Mouse (Mus musculus) left cerebral cortex, postnatal 14 days (tissue): Measurements from ENCODE around the gene Tnfrsf19. TPM values are rescaled to one million over a fixed set of nuclear protein-coding genes. Genes with fewer than 3 reads are reported as not detected.

Experiments used
- DNase-seq, 2 experiments: peaks; one replicate each; pipeline ENCODE4 v3.0.0; 2021 to 2022; ENCODE audit warnings: low spot score in 2 of 2, mixed read lengths in 1 of 2
- intact Hi-C: fragments of 180-260 bp; cut with DNase I; formaldehyde crosslinking; loops from one replicate; pipeline ENCODE4 v1.15.1; 2025
- total RNA-seq, 2 experiments: library from RNA; stranded (reverse); gene quantifications; 2 replicates each; pipeline ENCODE4 v1.2.3; 2021

The Tnfrsf19 gene
- total RNA-seq, 2 experiments from 2014 or later: 80.7 to 82.4 TPM

GRCm38 (mm10) chr14:60982126-60982525 lies 64.2 kb downstream of the Tnfrsf19 start:
- DNase-seq: no peak
- intact Hi-C loops: no loop called here

DNA sequence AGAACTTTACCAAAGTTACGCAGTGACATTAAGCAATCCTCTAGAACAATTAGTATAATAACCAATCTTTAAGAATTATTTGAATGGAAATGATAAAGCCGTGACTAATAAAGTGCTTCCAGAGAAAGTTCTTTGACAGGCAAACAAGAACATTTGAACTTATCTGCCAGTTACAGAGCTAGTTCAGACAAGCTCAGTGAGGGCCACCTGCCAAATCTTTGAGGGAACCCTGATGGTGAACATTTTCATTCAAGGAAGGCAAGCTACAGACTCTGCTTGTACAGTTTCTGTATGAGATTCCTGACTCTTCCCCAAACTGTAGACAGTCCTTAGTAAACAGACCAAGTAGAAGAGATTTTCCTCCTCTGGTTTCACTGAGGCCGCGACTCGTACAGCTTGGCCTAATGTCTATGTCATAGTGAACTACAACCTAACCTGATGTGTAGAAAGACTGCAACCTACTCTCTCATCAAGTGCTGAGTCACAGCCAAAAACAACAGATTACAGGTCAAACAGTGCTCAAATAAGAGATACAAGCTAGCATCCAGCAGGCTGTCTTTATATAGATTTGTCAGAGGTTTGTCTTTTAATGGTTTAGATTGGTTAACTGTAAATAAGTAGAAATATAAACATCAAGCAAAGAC lies 65.9 kb downstream of the Tnfrsf19 start:
- intact Hi-C loops: no loop called here
- no peak for DNase-seq

GRCm38 (mm10) chr14:60978129-60978528 lies 68.2 kb downstream of the Tnfrsf19 start:
- no peak for DNase-seq
- intact Hi-C loops: no loop called here

GRCm38 (mm10) chr14:60976231-60976630 lies 70.1 kb downstream of the Tnfrsf19 start:
- intact Hi-C loops: no loop called here
- no peak for DNase-seq

DNA sequence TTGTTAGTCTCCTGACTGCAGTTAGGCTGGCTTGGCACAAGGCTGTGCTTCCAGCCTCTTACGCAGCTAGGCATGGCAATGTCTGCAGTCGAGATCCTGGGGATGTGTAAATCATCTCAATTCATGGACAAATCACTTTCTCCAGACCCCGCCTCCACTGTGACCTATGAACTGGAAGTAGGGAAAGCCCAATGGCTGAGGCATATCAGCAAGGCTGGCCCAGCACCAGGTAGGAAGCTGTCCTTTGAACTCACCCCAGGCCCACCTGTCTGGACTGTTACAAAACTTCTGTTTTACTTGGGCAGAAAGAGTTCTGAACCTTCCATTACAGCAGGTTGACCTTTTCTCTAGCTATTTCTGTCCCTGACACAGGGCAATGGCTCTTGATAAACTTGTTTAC lies 70.6 kb downstream of the Tnfrsf19 start:
- intact Hi-C loops: no loop called here

DNA sequence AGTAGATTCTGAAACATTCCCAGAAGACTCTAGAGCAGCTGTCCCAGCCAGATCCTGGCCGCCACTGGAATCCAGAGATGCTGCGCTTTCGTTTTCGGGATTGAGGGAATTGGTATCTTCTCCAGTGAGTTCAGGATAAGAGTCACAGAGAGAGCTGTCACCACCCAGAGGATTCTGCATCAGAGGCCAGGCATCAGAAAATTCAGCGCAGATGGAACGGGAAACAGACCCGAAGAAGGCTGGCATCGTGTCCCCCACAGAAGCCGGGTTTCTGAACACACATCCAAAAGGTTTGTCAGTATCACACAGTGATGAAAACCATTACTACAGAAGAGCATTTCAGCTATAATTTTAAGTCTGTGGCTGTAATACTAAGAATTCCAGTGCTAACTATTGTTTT lies 75.3 kb downstream of the Tnfrsf19 start:
- intact Hi-C loops: no loop called here
- DNase-seq: no peak

More for the DNA sequence above, 70.6 kb downstream of the Tnfrsf19 start:
- DNase-seq: no peak

GRCm38 (mm10) chr14:60966061-60966460 lies 80.2 kb downstream of the Tnfrsf19 start:
- intact Hi-C loops: no loop called here
- no peak for DNase-seq

- no peak for DNase-seq
- intact Hi-C loops: no loop called here
Measured at GRCm38 (mm10) chr14:60964016-60964810, 82.1 kb downstream of the Tnfrsf19 start.

DNA sequence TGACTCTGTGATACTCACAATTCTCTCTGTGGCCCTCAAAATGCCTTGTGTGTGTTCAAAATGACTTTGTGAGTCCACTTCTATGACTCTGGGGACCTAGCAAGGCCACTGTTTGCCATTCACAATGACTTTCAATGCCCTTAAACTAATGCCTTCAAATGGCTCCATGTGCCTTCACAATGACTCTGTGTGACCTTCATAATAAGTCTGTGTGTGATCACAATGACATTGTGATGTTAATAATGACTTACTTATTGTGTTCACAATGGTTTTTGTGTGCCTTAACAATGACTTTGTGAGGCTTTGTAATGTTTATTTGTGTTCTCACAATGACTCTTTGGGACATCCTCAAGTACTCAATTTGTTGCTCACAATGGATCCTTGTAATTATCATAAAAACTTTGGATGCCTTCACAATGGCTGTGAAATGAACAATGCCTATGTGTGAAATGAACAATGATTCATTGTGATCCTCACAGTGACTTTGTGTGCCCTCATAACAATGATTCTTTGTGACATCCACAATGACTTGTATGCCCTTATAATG lies 88.6 kb downstream of the Tnfrsf19 start:
- intact Hi-C loops: no loop called here
- no peak for DNase-seq

DNA sequence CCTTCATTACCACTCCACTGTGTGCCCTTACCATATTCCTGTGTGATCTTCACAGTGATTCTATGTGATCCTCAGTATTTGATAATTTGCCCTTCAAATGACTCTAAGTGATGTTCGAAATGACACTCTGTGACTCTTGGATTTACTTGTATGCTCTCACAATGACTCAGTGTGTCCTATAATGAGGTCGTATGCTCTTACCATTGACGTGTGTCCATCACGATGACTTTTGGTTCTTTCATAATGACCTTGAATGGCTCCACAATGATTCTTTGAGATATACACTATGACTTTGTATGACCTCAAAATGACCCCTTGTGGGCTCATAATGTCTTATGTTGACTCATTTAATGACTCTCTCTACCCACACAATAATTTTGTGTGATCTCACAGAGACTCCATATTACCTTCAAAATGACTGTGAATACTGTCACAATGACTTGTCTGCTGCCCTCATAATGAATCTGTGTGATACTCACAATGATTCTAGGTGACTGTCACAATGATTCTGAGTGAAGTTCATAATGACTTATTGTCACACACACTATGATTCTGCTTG lies 108.7 kb downstream of the Tnfrsf19 start:
- no peak for DNase-seq
- intact Hi-C loops: no loop called here

- no peak for DNase-seq
- intact Hi-C loops: no loop called here
Measured at GRCm38 (mm10) chr14:60935705-60936104, 110.6 kb downstream of the Tnfrsf19 start.

DNA sequence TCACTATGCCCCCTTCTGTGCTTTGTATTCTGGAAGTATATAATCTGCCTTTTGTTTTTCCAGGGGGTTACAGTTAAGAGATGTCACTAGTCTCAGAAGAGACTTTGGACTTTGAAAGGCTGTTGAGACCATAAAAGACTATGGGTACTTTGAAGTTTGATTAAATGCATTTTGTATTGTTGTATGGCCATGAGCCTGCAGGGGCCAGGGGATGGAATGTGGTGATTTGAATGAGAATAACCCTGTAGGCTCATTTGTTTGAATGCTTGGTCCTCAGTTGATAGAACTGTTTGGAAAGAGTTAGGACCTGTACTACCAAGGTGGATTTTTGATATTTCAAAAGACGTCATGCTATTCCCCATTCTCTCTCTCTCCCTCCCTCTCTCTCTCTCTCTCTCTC lies 120.3 kb downstream of the Tnfrsf19 start:
- intact Hi-C loops: no loop called here
- no peak for DNase-seq

DNA sequence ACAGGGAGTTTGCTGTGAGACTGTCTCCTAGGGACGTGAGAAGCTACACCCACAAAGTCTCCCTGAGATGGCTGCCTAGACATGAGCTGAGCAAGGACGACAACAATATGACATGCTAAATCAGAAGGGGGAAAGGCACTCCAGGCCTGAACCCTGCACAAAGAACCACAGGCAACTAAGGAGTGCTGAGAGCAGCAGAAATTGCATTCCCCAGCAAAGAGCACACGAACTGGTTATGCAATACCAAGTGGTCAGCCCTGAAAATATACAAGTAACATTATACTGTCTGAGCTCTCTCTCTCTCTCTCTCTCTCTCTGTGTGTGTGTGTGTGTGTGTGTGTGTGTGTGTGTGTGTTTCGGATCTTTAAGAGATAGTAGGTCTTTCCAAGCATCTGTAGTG lies 129.6 kb downstream of the Tnfrsf19 start:
- DNase-seq: no peak
- intact Hi-C loops: no loop called here

Other genes starting within 250 kb of the Tnfrsf19 start
- gene Sacs, start 92.0 kb upstream of the Tnfrsf19 start, total RNA-seq: 10 to 100 TPM; 56.6 to 62.7 TPM
- not detected for gene Sgcg, start 212.0 kb upstream of the Tnfrsf19 start, total RNA-seq